Mouse (Mus musculus): Measurements from ENCODE around the gene 2410131K14Rik.

- no peak for TF ChIP-seq CTCF (IDR thresholded peaks at IDR 0.05; ENCODE audit: insufficient read depth, low read length)
- no peak for TF ChIP-seq POLR2A (IDR thresholded peaks at IDR 0.05; ENCODE audit: borderline replicate concordance, extremely low read depth, low read depth, low read length)
Observed at GRCm38 (mm10) chr5:118239671-118240070, 5.4 kb upstream of the 2410131K14Rik start.

Measured in lung, adult 2 months (tissue).